Mouse (Mus musculus): Measurements from ENCODE around the gene Trpv4. TPM values are rescaled to one million over a fixed set of nuclear protein-coding genes. Genes with fewer than 3 reads are reported as not detected.

The Trpv4 gene
- total RNA-seq, 2 experiments from 2014 or later: not detected

GRCm38 (mm10) chr5:114593161-114593821, 64.9 kb downstream of the Trpv4 start:
- ATAC-seq (replicated peaks; ENCODE audit: low FRiP score, poor library complexity, severe bottlenecking): no peak

- no peak for ATAC-seq (replicated peaks; ENCODE audit: low FRiP score, poor library complexity, severe bottlenecking)
Measured at GRCm38 (mm10) chr5:114592463-114593160, 65.6 kb downstream of the Trpv4 start.

GRCm38 (mm10) chr5:114591151-114591561, 67.1 kb downstream of the Trpv4 start:
- no peak for ATAC-seq (replicated peaks; ENCODE audit: low FRiP score, poor library complexity, severe bottlenecking)

- ATAC-seq (replicated peaks; ENCODE audit: low FRiP score, poor library complexity, severe bottlenecking): no peak
Measured at GRCm38 (mm10) chr5:114590043-114590913, 67.9 kb downstream of the Trpv4 start.

- ATAC-seq (replicated peaks; ENCODE audit: low FRiP score, poor library complexity, severe bottlenecking): no peak
Measured at GRCm38 (mm10) chr5:114589454-114589853, 68.8 kb downstream of the Trpv4 start.

GRCm38 (mm10) chr5:114589026-114589425, 69.2 kb downstream of the Trpv4 start:
- ATAC-seq (replicated peaks; ENCODE audit: low FRiP score, poor library complexity, severe bottlenecking): no peak

GRCm38 (mm10) chr5:114588416-114588815, 69.8 kb downstream of the Trpv4 start:
- no peak for ATAC-seq (replicated peaks; ENCODE audit: low FRiP score, poor library complexity, severe bottlenecking)

GRCm38 (mm10) chr5:114587908-114588307, 70.3 kb downstream of the Trpv4 start:
- ATAC-seq (replicated peaks; ENCODE audit: low FRiP score, poor library complexity, severe bottlenecking): no peak

GRCm38 (mm10) chr5:114585682-114586081, 72.5 kb downstream of the Trpv4 start:
- no peak for ATAC-seq (replicated peaks; ENCODE audit: low FRiP score, poor library complexity, severe bottlenecking)

- no peak for ATAC-seq (replicated peaks; ENCODE audit: low FRiP score, poor library complexity, severe bottlenecking)
Measured at GRCm38 (mm10) chr5:114584293-114585104, 73.7 kb downstream of the Trpv4 start.

GRCm38 (mm10) chr5:114583490-114584175, 74.6 kb downstream of the Trpv4 start:
- ATAC-seq (replicated peaks; ENCODE audit: low FRiP score, poor library complexity, severe bottlenecking): no peak

- ATAC-seq (replicated peaks; ENCODE audit: low FRiP score, poor library complexity, severe bottlenecking): no peak
Measured at GRCm38 (mm10) chr5:114583046-114583445, 75.2 kb downstream of the Trpv4 start.

GRCm38 (mm10) chr5:114581486-114581885, 76.7 kb downstream of the Trpv4 start:
- ATAC-seq (replicated peaks; ENCODE audit: low FRiP score, poor library complexity, severe bottlenecking): no peak

GRCm38 (mm10) chr5:114579714-114580357, 78.4 kb downstream of the Trpv4 start:
- ATAC-seq (replicated peaks; ENCODE audit: low FRiP score, poor library complexity, severe bottlenecking): no peak

GRCm38 (mm10) chr5:114578361-114578760, 79.9 kb downstream of the Trpv4 start:
- ATAC-seq (replicated peaks; ENCODE audit: low FRiP score, poor library complexity, severe bottlenecking): no peak

GRCm38 (mm10) chr5:114575986-114576605, 82.1 kb downstream of the Trpv4 start:
- no peak for ATAC-seq (replicated peaks; ENCODE audit: low FRiP score, poor library complexity, severe bottlenecking)

- no peak for ATAC-seq (replicated peaks; ENCODE audit: low FRiP score, poor library complexity, severe bottlenecking)
Measured at GRCm38 (mm10) chr5:114575530-114575929, 82.7 kb downstream of the Trpv4 start.

- ATAC-seq (replicated peaks; ENCODE audit: low FRiP score, poor library complexity, severe bottlenecking): no peak
Measured at GRCm38 (mm10) chr5:114575010-114575409, 83.2 kb downstream of the Trpv4 start.

Data from erythroid progenitor cell, adult 5-6 weeks (primary cell).